Comparison of ENCODE assay signal across 22 mouse cellular contexts in the genomic region with DNA sequence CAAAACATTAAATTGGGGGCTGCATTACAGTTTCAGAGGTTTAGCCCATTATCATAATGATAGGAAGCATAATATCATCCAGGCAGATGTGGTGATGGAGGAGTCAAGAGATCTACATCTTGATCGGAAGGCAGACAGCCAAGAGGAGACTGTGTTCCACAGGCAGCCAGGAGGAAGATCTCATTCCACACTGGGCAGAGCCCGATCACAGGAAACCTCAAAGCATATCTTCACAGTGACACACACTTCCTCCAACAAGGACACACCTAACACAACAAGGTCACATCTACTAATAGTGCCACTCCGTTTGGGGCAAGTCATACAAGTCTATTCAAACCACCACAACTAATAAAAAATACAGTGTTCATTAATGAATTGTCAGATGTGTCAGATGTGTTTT.
"Had no signal": no experiment of that assay in that cellular context is flagged by ENCODE, and none has a peak within 500 bp of the region (broad histone marks: within the 10 kb centered on the region; RNA-seq: fewer than 3 reads in every experiment).

No protein-coding gene starts in this region.

- H3K27me3 ChIP-seq: lung, embryonic 15.5 days; midbrain, embryonic 12.5 days; neural tube, embryonic 13.5 days; neural tube, embryonic 15.5 days had no signal

- H3K9me3 ChIP-seq: lung, embryonic 15.5 days; midbrain, embryonic 10.5 days; midbrain, embryonic 12.5 days; neural tube, embryonic 13.5 days; neural tube, embryonic 15.5 days had no signal

- H3K4me3 ChIP-seq: lung, embryonic 15.5 days; midbrain, embryonic 10.5 days; midbrain, embryonic 12.5 days; myocyte; neural tube, embryonic 13.5 days; neural tube, embryonic 15.5 days had no signal

- H3K9ac ChIP-seq: liver, postnatal 0 days; lung, embryonic 15.5 days; midbrain, embryonic 12.5 days; neural tube, embryonic 13.5 days; neural tube, embryonic 15.5 days had no signal

- ATAC-seq: liver, postnatal 0 days; lung, postnatal 0 days; midbrain, embryonic 16.5 days had no signal

- H3K4me1 ChIP-seq: lung, embryonic 15.5 days; midbrain, embryonic 10.5 days; midbrain, embryonic 12.5 days; neural tube, embryonic 13.5 days; neural tube, embryonic 15.5 days had no signal

- H3K27ac ChIP-seq: lung, embryonic 15.5 days; macrophage; midbrain, embryonic 10.5 days; midbrain, embryonic 12.5 days; neural tube, embryonic 13.5 days; neural tube, embryonic 15.5 days had no signal

- H3K36me3 ChIP-seq: lung, embryonic 15.5 days; midbrain, embryonic 10.5 days; midbrain, embryonic 12.5 days; neural tube, embryonic 13.5 days; neural tube, embryonic 15.5 days had no signal

- DNase-seq: liver, postnatal 0 days; lung, adult 2 months; lung, postnatal 14 days; lung, postnatal 36 days; midbrain, embryonic 14.5 days; retina, postnatal 1 day; right cerebral cortex, adult 18-20 months; right cerebral cortex, postnatal 25 days; right cerebral cortex, postnatal 4 days; spleen, adult 18-20 months; thymus, adult 18-20 months; thymus, postnatal 25 days; thymus, postnatal 4 days had no signal

- H3K4me2 ChIP-seq: lung, embryonic 15.5 days; midbrain, embryonic 12.5 days; neural tube, embryonic 13.5 days; neural tube, embryonic 15.5 days had no signal
